Mouse (Mus musculus) intestine, embryonic 15.5 days (tissue): Measurements from ENCODE around the gene Meox1. TPM values are rescaled to one million over a fixed set of nuclear protein-coding genes. Genes with fewer than 3 reads are reported as not detected.
A peak's percentile ranks its signal among the peaks of the same experiment; 100 is the strongest.

ENCODE experiments used
- ATAC-seq: fragments of 200-750 bp; cut with Nextera tagmentation; 2 replicates; pipeline ENCODE4 v1.8.0; 2017; ENCODE audit warnings: moderate TSS enrichment, moderate library complexity
- H3K27ac ChIP-seq: fragments of 300-500 bp; sonication (generic); 2 replicates; pipeline ENCODE4 v1.5.1; 2015; ENCODE audit warnings: mild to moderate bottlenecking, inconsistent platforms
- H3K27me3 ChIP-seq: fragments of 300-500 bp; sonication (generic); replicated peaks from 2 replicates; pipeline ENCODE4 v1.6.1; 2015; ENCODE audit warnings: inconsistent platforms
- H3K36me3 ChIP-seq: fragments of 300-500 bp; sonication (generic); 2 replicates; pipeline ENCODE4 v1.6.1; 2015; ENCODE audit warnings: inconsistent platforms
- H3K4me1 ChIP-seq: fragments of 300-500 bp; sonication (generic); replicated peaks from 2 replicates; pipeline ENCODE4 v1.6.1; 2015; ENCODE audit warnings: inconsistent platforms
- H3K4me2 ChIP-seq: fragments of 300-500 bp; sonication (generic); replicated peaks from 2 replicates; pipeline ENCODE4 v1.6.1; 2015; ENCODE audit warnings: mild to moderate bottlenecking, inconsistent platforms
- H3K4me3 ChIP-seq: fragments of 300-500 bp; sonication (generic); replicated peaks from 2 replicates; pipeline ENCODE4 v1.5.1; 2015; ENCODE audit warnings: inconsistent platforms
- H3K9ac ChIP-seq: fragments of 300-500 bp; sonication (generic); 2 replicates; pipeline ENCODE4 v1.6.1; 2015; ENCODE audit warnings: inconsistent platforms
- H3K9me3 ChIP-seq: fragments of 300-500 bp; sonication (generic); 2 replicates; pipeline ENCODE4 v1.6.1; 2016; ENCODE audit warnings: inconsistent platforms
- WGBS: fragments of 180-500 bp; shearing (Covaris S2); methylation state at CpG from one replicate; pipeline ENCODE4 v1.1.7; 2015; 5-methylcytosine and 5-hydroxymethylcytosine counted together
- polyA plus RNA-seq: library from polyadenylated mRNA; unstranded; fragments of >200 nt; fragmentation: Nextera tagmentation; extraction: Ambion mirVana; gene quantifications from 2 replicates; pipeline ENCODE4 v1.2.1, GENCODE M21; 2015

Meox1 gene
- polyA plus RNA-seq, 1 experiment from 2014 or later: 4.4 TPM

GRCm38 (mm10) chr11:101893560-101893959 lies 614 bp downstream of the Meox1 start:
- Histone ChIP-seq H3K4me1 (peaks cover 33% of the 10 kb centered on the region), H3K36me3 (no peaks in the 10 kb centered on the region), H3K9me3 (no peaks in the 10 kb centered on the region), H3K4me3 (no peak overlapping the region; the same call in 1 of the 2 replicates), H3K9ac (no peak overlapping the region), H3K27me3 (peaks cover 16% of the 10 kb centered on the region; the same call in 1 of the 2 replicates), H3K27ac (no peak overlapping the region), H3K4me2 (peak overlapping the region; percentile 34)
- ATAC-seq: no peak
- WGBS: 36% methylated on average over 15 of the region's 15 CpGs

GRCm38 (mm10) chr11:101891451-101891850 lies 2.7 kb downstream of the Meox1 start:
- H3K4me1 ChIP-seq: peaks cover 25% of the 10 kb centered on the region
- no peak overlapping the region for H3K4me2 ChIP-seq
- no peak overlapping the region for H3K27ac ChIP-seq
- no peak overlapping the region for H3K4me3 ChIP-seq
- 10% methylated on average over 11 of the region's 11 CpGs for WGBS
- ATAC-seq: no peak
- no peaks in the 10 kb centered on the region for H3K36me3 ChIP-seq
- H3K27me3 ChIP-seq: peaks cover 20% of the 10 kb centered on the region; the same call in 1 of the 2 replicates
- H3K9me3 ChIP-seq: no peaks in the 10 kb centered on the region
- H3K9ac ChIP-seq: no peak overlapping the region

- Histone ChIP-seq H3K4me1 (peaks cover 39% of the 10 kb centered on the region), H3K9me3 (no peaks in the 10 kb centered on the region), H3K36me3 (no peaks in the 10 kb centered on the region), H3K4me3 (no peak overlapping the region), H3K27ac (no peak overlapping the region), H3K9ac (0 out of 2 replicates have a peak overlapping the region, but pooled peaks have one; percentile 3), H3K4me2 (peak overlapping the region; percentile 40), H3K27me3 (peaks cover 25% of the 10 kb centered on the region; the same call in 1 of the 2 replicates)
- ATAC-seq: no peak
- WGBS: 4% methylated on average over 13 of the region's 13 CpGs
Observed at GRCm38 (mm10) chr11:101889781-101890180, 4.4 kb downstream of the Meox1 start.

GRCm38 (mm10) chr11:101888820-101889219 lies 5.4 kb downstream of the Meox1 start:
- no peak for ATAC-seq
- H3K36me3 ChIP-seq: no peaks in the 10 kb centered on the region
- 53% methylated on average over 6 of the region's 6 CpGs for WGBS
- H3K27ac ChIP-seq: no peak overlapping the region
- H3K4me2 ChIP-seq: no peak overlapping the region
- H3K4me3 ChIP-seq: no peak overlapping the region
- no peak overlapping the region for H3K9ac ChIP-seq
- peaks cover 37% of the 10 kb centered on the region for H3K4me1 ChIP-seq
- peaks cover 25% of the 10 kb centered on the region; the same call in 1 of the 2 replicates for H3K27me3 ChIP-seq
- no peaks in the 10 kb centered on the region for H3K9me3 ChIP-seq

GRCm38 (mm10) chr11:101886436-101886835 lies 7.7 kb downstream of the Meox1 start:
- Histone ChIP-seq H3K27ac (0 out of 2 replicates have a peak overlapping the region, but pooled peaks have one; percentile 51), H3K27me3 (peaks cover 21% of the 10 kb centered on the region), H3K4me1 (peaks cover 44% of the 10 kb centered on the region), H3K9me3 (no peaks in the 10 kb centered on the region), H3K36me3 (no peaks in the 10 kb centered on the region), H3K4me3 (no peak overlapping the region), H3K4me2 (no peak overlapping the region), H3K9ac (no peak overlapping the region)
- ATAC-seq: no peak
- 72% methylated on average over 12 of the region's 12 CpGs for WGBS

GRCm38 (mm10) chr11:101885881-101886319 lies 8.3 kb downstream of the Meox1 start:
- Histone ChIP-seq H3K9me3 (no peaks in the 10 kb centered on the region), H3K4me3 (no peak overlapping the region), H3K4me1 (peaks cover 44% of the 10 kb centered on the region), H3K9ac (no peak overlapping the region), H3K27ac (peak overlapping the region; percentile 51), H3K27me3 (peaks cover 21% of the 10 kb centered on the region), H3K36me3 (no peaks in the 10 kb centered on the region), H3K4me2 (no peak overlapping the region)
- WGBS: 52% methylated on average over 6 of the region's 6 CpGs
- no peak for ATAC-seq

GRCm38 (mm10) chr11:101885232-101885631 lies 8.9 kb downstream of the Meox1 start:
- Histone ChIP-seq H3K27me3 (peaks cover 21% of the 10 kb centered on the region), H3K36me3 (no peaks in the 10 kb centered on the region), H3K27ac (peak overlapping the region; percentile 51), H3K9me3 (no peaks in the 10 kb centered on the region), H3K9ac (no peak overlapping the region), H3K4me2 (no peak overlapping the region), H3K4me3 (no peak overlapping the region), H3K4me1 (peaks cover 51% of the 10 kb centered on the region)
- ATAC-seq: peak; percentile 54; the same call in 1 of the 2 replicates
- WGBS: 23% methylated on average over 6 of the region's 6 CpGs

- Histone ChIP-seq H3K36me3 (no peaks in the 10 kb centered on the region), H3K4me2 (no peak overlapping the region), H3K27ac (0 out of 2 replicates have a peak overlapping the region, but pooled peaks have one; percentile 22), H3K4me1 (peaks cover 47% of the 10 kb centered on the region), H3K27me3 (peaks cover 21% of the 10 kb centered on the region), H3K9me3 (no peaks in the 10 kb centered on the region), H3K4me3 (no peak overlapping the region), H3K9ac (no peak overlapping the region)
- 80% methylated on average over 2 of the region's 2 CpGs for WGBS
- no peak for ATAC-seq
Observed at GRCm38 (mm10) chr11:101883911-101884310, 10.3 kb downstream of the Meox1 start.

- Histone ChIP-seq H3K4me3 (no peak overlapping the region), H3K36me3 (no peaks in the 10 kb centered on the region), H3K9ac (no peak overlapping the region), H3K4me2 (no peak overlapping the region), H3K9me3 (no peaks in the 10 kb centered on the region), H3K27me3 (peaks cover 29% of the 10 kb centered on the region), H3K4me1 (peaks cover 51% of the 10 kb centered on the region), H3K27ac (peak overlapping the region; percentile 5)
- ATAC-seq: no peak
- 72% methylated on average over 11 of the region's 11 CpGs for WGBS
Observed at GRCm38 (mm10) chr11:101882500-101883290, 11.5 kb downstream of the Meox1 start.

- peak; percentile 74 for ATAC-seq
- Histone ChIP-seq H3K4me3 (peak overlapping the region; percentile 20), H3K9ac (peak overlapping the region; percentile 49), H3K4me1 (peaks cover 51% of the 10 kb centered on the region), H3K4me2 (peak overlapping the region; percentile 63), H3K36me3 (no peaks in the 10 kb centered on the region), H3K9me3 (no peaks in the 10 kb centered on the region), H3K27ac (peak overlapping the region; percentile 75), H3K27me3 (peaks cover 26% of the 10 kb centered on the region)
- WGBS: 3% methylated on average over 24 of the region's 24 CpGs
Observed at GRCm38 (mm10) chr11:101881604-101882071, 12.5 kb downstream of the Meox1 start.

GRCm38 (mm10) chr11:101881185-101881584 lies 13.0 kb downstream of the Meox1 start:
- WGBS: 21% methylated on average over 7 of the region's 7 CpGs
- Histone ChIP-seq H3K27me3 (peaks cover 26% of the 10 kb centered on the region), H3K36me3 (no peaks in the 10 kb centered on the region), H3K9me3 (no peaks in the 10 kb centered on the region), H3K9ac (no peak overlapping the region; the same call in 1 of the 2 replicates), H3K4me3 (no peak overlapping the region), H3K27ac (peak overlapping the region; percentile 75), H3K4me1 (peaks cover 48% of the 10 kb centered on the region), H3K4me2 (peak overlapping the region; percentile 63)
- peak; percentile 54 for ATAC-seq

- Histone ChIP-seq H3K27ac (no peak overlapping the region), H3K4me2 (no peak overlapping the region), H3K36me3 (no peaks in the 10 kb centered on the region), H3K9me3 (no peaks in the 10 kb centered on the region), H3K4me1 (peaks cover 36% of the 10 kb centered on the region), H3K9ac (no peak overlapping the region), H3K27me3 (peaks cover 20% of the 10 kb centered on the region), H3K4me3 (no peak overlapping the region)
- WGBS: 61% methylated on average over 4 of the region's 4 CpGs
- ATAC-seq: no peak
Observed at GRCm38 (mm10) chr11:101879672-101880071, 14.5 kb downstream of the Meox1 start.
